Comparison of ENCODE assay signal across 8 mouse cellular contexts in the genomic region with DNA sequence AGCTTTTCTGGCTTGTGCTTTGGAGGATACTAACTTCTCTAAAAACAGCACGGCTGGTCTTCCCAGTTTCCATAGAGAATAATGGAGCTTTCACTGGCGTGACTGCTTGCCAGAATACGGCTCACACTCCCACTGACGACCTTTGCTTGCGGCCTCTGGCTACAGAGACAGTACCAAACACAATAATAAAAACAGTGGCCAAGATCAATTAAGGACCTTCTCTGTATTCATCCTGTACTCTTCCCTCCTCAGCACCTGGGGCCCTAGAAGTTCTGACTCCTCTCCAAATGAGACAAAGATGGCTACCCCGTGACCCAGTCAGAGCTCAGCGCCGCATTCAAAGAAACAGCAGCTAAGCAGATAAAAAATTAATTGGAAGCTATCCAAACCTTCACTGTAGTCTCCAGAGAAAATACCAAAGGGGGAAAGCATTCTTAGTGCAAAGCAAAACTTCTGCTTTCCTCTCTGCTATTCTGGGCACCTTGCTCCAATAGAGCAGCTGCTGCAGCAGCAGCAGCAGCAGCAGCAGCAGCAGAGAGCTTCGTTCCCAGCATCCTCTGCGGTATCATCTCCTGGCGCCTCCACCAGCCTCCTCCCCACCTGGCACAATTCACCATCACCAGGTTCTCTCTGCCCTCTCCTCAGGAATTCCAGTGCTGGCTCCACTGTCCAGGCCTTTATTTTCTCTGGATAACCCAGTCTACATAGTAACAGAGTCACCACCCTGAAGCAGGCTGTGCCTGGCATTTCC. TPM values are rescaled to one million over a fixed set of nuclear protein-coding genes. Genes with fewer than 3 reads are reported as not detected.
DNase-seq lines count a peak whose midpoint lies in the region; ATAC-seq lines count a peak whose summit lies in the region.

No protein-coding gene starts in this region.

- no peak overlapping the region for H3K4me2 ChIP-seq in kidney, embryonic 14.5 days (replicated peaks; ENCODE audit: low read depth, low read length)
- no peak overlapping the region for H3K4me2 ChIP-seq in heart, embryonic 12.5 days
- peak overlapping the region; percentile 24 for H3K4me2 ChIP-seq in lung, embryonic 15.5 days

- 58% methylated on average over 11 of the region's 11 CpGs for WGBS in kidney, embryonic 14.5 days
- 65% methylated on average over 11 of the region's 11 CpGs for WGBS in heart, embryonic 12.5 days
- 38% methylated on average over 11 of the region's 11 CpGs for WGBS in lung, embryonic 15.5 days

- H3K27me3 ChIP-seq in kidney, embryonic 14.5 days (ENCODE audit: control insufficient read depth, insufficient read depth, low read length), result no peaks in the 10 kb centered on the region
- H3K27me3 ChIP-seq in heart, embryonic 12.5 days (replicated peaks), result no peaks in the 10 kb centered on the region
- no peaks in the 10 kb centered on the region for H3K27me3 ChIP-seq in lung, embryonic 15.5 days

- no peaks in the 10 kb centered on the region for H3K36me3 ChIP-seq in kidney, embryonic 14.5 days (ENCODE audit: control insufficient read depth, insufficient read depth, low read length)
- H3K36me3 ChIP-seq in heart, embryonic 12.5 days, result no peaks in the 10 kb centered on the region
- no peaks in the 10 kb centered on the region for H3K36me3 ChIP-seq in lung, embryonic 15.5 days

- ATAC-seq in kidney, embryonic 14.5 days (ENCODE audit: low FRiP score, low TSS enrichment), result no peak
- ATAC-seq in heart, embryonic 12.5 days (ENCODE audit: insufficient number of reproducible peaks, low FRiP score), result no peak
- ATAC-seq in lung, embryonic 15.5 days (ENCODE audit: borderline replicate concordance, extremely low read depth, low FRiP score, low TSS enrichment), result peak; percentile 39; the same call in 1 of the 2 replicates
- ATAC-seq in erythroid progenitor cell, adult 5-6 weeks (replicated peaks; ENCODE audit: low FRiP score, poor library complexity, severe bottlenecking), result no peak

- H3K9ac ChIP-seq in kidney, embryonic 14.5 days (ENCODE audit: low read depth, low read length), result no peak overlapping the region
- no peak overlapping the region for H3K9ac ChIP-seq in heart, embryonic 12.5 days
- no peak overlapping the region for H3K9ac ChIP-seq in lung, embryonic 15.5 days

- H3K4me1 ChIP-seq in kidney, embryonic 14.5 days (ENCODE audit: control insufficient read depth, insufficient read depth, low read length), result 0 out of 2 replicates have a peak, but pooled peaks cover 8% of the 10 kb centered on the region
- H3K4me1 ChIP-seq in heart, embryonic 12.5 days (replicated peaks), result peaks cover 20% of the 10 kb centered on the region
- H3K4me1 ChIP-seq in lung, embryonic 15.5 days, result peaks cover 57% of the 10 kb centered on the region

- H3K4me3 ChIP-seq in kidney, embryonic 14.5 days (ENCODE audit: low read length), result no peak overlapping the region
- no peak overlapping the region for H3K4me3 ChIP-seq in heart, embryonic 12.5 days
- no peak overlapping the region for H3K4me3 ChIP-seq in lung, embryonic 15.5 days

- peak overlapping the region; percentile 77; the same call in 1 of the 2 replicates for H3K27ac ChIP-seq in kidney, embryonic 14.5 days (ENCODE audit: low read depth, low read length)
- 0 out of 2 replicates have a peak overlapping the region, but pooled peaks have one; percentile 13 for H3K27ac ChIP-seq in heart, embryonic 12.5 days (ENCODE audit: poor library complexity, severe bottlenecking)
- H3K27ac ChIP-seq in lung, embryonic 15.5 days, result peak overlapping the region; percentile 82

- no peak for DNase-seq in kidney, adult 8-10 months
- DNase-seq in ZHBTc4 (ENCODE audit: low read depth, low spot score), result peak; percentile 56
- no peak for DNase-seq in thymus, postnatal 36 days
- no peak for DNase-seq in cerebellum, adult 11 months

- no peaks in the 10 kb centered on the region for H3K9me3 ChIP-seq in kidney, embryonic 14.5 days (ENCODE audit: control insufficient read depth, low read length)
- H3K9me3 ChIP-seq in heart, embryonic 12.5 days (replicated peaks), result no peaks in the 10 kb centered on the region
- H3K9me3 ChIP-seq in lung, embryonic 15.5 days, result no peaks in the 10 kb centered on the region

RNA-seq across cellular contexts. Expression of gene Kank4, which starts 20.6 kb away (rescaled TPM):
- 2.7 and 3.5 TPM in 2 replicates for polyA plus RNA-seq in kidney, embryonic 14.5 days (2014; fragmentation: Nextera tagmentation; extraction: Ambion mirVana)
- polyA plus RNA-seq in heart, embryonic 12.5 days (2016; fragmentation: Nextera tagmentation; extraction: Ambion mirVana), result 0.42 and 0.49 TPM in 2 replicates
- 3.7 and 3.9 TPM in 2 replicates for polyA plus RNA-seq in lung, embryonic 15.5 days (2015; fragmentation: Nextera tagmentation; extraction: Ambion mirVana)
- total RNA-seq in erythroid progenitor cell, adult 5-6 weeks (2015; ENCODE audit: low replicate concordance), result not detected in 2 replicates
- not detected in 2 replicates for total RNA-seq in erythroid progenitor cell, adult 5-6 weeks (2017; ENCODE audit: low replicate concordance)

RNA-seq across cellular contexts. Expression of gene I0C0044D17Rik, which starts 26.9 kb away (rescaled TPM):
- polyA plus RNA-seq in kidney, embryonic 14.5 days (2014; fragmentation: Nextera tagmentation; extraction: Ambion mirVana), result not detected in 2 replicates
- not detected in 2 replicates for polyA plus RNA-seq in heart, embryonic 12.5 days (2016; fragmentation: Nextera tagmentation; extraction: Ambion mirVana)
- polyA plus RNA-seq in lung, embryonic 15.5 days (2015; fragmentation: Nextera tagmentation; extraction: Ambion mirVana), result not detected in 2 replicates
- total RNA-seq in erythroid progenitor cell, adult 5-6 weeks (2015; ENCODE audit: low replicate concordance), result not detected in 2 replicates
- not detected in 2 replicates for total RNA-seq in erythroid progenitor cell, adult 5-6 weeks (2017; ENCODE audit: low replicate concordance)

Comparison
In these comparisons a context has a peak if more than half of its experiments do, and no peak if none do; other contexts are left out.
1. H3K27ac ChIP-seq: peak in every context shown above with its lines; median percentile 82 in lung, embryonic 15.5 days; 77 in kidney, embryonic 14.5 days; 13 in heart, embryonic 12.5 days.